In genomic region chr19:18641001-18641400, GRCm38 (mm10) we compare ENCODE assay signal across 26 mouse cellular contexts. TPM values are rescaled to one million over a fixed set of nuclear protein-coding genes. Genes with fewer than 3 reads are reported as not detected.
A peak's percentile ranks its signal among the peaks of the same experiment; 100 is the strongest.
DNase-seq lines count a peak whose midpoint lies in the region; ATAC-seq and TF ChIP-seq lines count a peak whose summit lies in the region.
"Had no signal": no experiment of that assay in that cellular context is flagged by ENCODE, and none has a peak within 500 bp of the region (broad histone marks: within the 10 kb centered on the region; RNA-seq: fewer than 3 reads in every experiment).

No protein-coding gene starts in this region.

- H3K4me3 ChIP-seq in embryonic facial prominence, embryonic 13.5 days: no peak overlapping the region
- no peak overlapping the region for H3K4me3 ChIP-seq in embryonic facial prominence, embryonic 10.5 days
- H3K4me3 ChIP-seq in heart, postnatal 0 days (ENCODE audit: low read depth, low read length): no peak overlapping the region
- H3K4me3 ChIP-seq in limb, embryonic 13.5 days: no peak overlapping the region
- no peak overlapping the region for H3K4me3 ChIP-seq in limb, embryonic 10.5 days
- H3K4me3 ChIP-seq: forebrain, embryonic 10.5 days; forebrain, embryonic 13.5 days; heart, embryonic 12.5 days; heart, embryonic 15.5 days; hindbrain, embryonic 10.5 days; hindbrain, embryonic 13.5 days; intestine, embryonic 15.5 days had no signal

- peaks cover 12% of the 10 kb centered on the region for H3K36me3 ChIP-seq in embryonic facial prominence, embryonic 13.5 days
- H3K36me3 ChIP-seq in embryonic facial prominence, embryonic 10.5 days (replicated peaks): no peaks in the 10 kb centered on the region; the same call in 1 of the 2 replicates
- no peaks in the 10 kb centered on the region for H3K36me3 ChIP-seq in heart, postnatal 0 days (replicated peaks; ENCODE audit: control insufficient read depth, insufficient read depth, low read length)
- peaks cover 8% of the 10 kb centered on the region; the same call in 1 of the 2 replicates for H3K36me3 ChIP-seq in limb, embryonic 13.5 days
- no peaks in the 10 kb centered on the region for H3K36me3 ChIP-seq in limb, embryonic 10.5 days
- H3K36me3 ChIP-seq: forebrain, embryonic 10.5 days; hindbrain, embryonic 10.5 days; hindbrain, embryonic 13.5 days; intestine, embryonic 15.5 days had no signal

- H3K9me3 ChIP-seq in embryonic facial prominence, embryonic 13.5 days: no peaks in the 10 kb centered on the region
- H3K9me3 ChIP-seq in embryonic facial prominence, embryonic 10.5 days: no peaks in the 10 kb centered on the region
- no peaks in the 10 kb centered on the region for H3K9me3 ChIP-seq in heart, postnatal 0 days (replicated peaks; ENCODE audit: control insufficient read depth, low read length)
- no peaks in the 10 kb centered on the region for H3K9me3 ChIP-seq in limb, embryonic 13.5 days
- no peaks in the 10 kb centered on the region for H3K9me3 ChIP-seq in limb, embryonic 10.5 days (replicated peaks)
- H3K9me3 ChIP-seq: forebrain, embryonic 10.5 days; forebrain, embryonic 13.5 days; heart, embryonic 12.5 days; heart, embryonic 15.5 days; hindbrain, embryonic 10.5 days; hindbrain, embryonic 13.5 days; intestine, embryonic 15.5 days had no signal

- no peaks in the 10 kb centered on the region for H3K27me3 ChIP-seq in embryonic facial prominence, embryonic 13.5 days
- no peaks in the 10 kb centered on the region for H3K27me3 ChIP-seq in embryonic facial prominence, embryonic 10.5 days (replicated peaks; ENCODE audit: low read depth, poor library complexity, severe bottlenecking)
- H3K27me3 ChIP-seq in heart, postnatal 0 days (ENCODE audit: control insufficient read depth, insufficient read depth, low read length): no peaks in the 10 kb centered on the region
- no peaks in the 10 kb centered on the region for H3K27me3 ChIP-seq in limb, embryonic 13.5 days
- H3K27me3 ChIP-seq in limb, embryonic 10.5 days (ENCODE audit: low read depth, poor library complexity, severe bottlenecking): no peaks in the 10 kb centered on the region
- H3K27me3 ChIP-seq: forebrain, embryonic 13.5 days; heart, embryonic 12.5 days; heart, embryonic 15.5 days; hindbrain, embryonic 13.5 days; intestine, embryonic 15.5 days had no signal

- no peak for DNase-seq in embryonic facial prominence, embryonic 10.5 days (ENCODE audit: low spot score)
- DNase-seq in heart, postnatal 0 days (ENCODE audit: low spot score): no peak
- no peak for DNase-seq in heart, adult 8-10 months (ENCODE audit: low spot score)
- no peak for DNase-seq in limb, embryonic 10.5 days (ENCODE audit: low spot score)
- DNase-seq in gastrocnemius, postnatal 10 days: no peak
- DNase-seq: adrenal gland, adult 8-10 months; adrenal gland, postnatal 25 days; cerebellum, adult 11-12 months; cerebellum, adult 8-10 months; cerebellum, postnatal 10 days; cerebellum, postnatal 36 days; embryo, embryonic 11 days; gastrocnemius, postnatal 14 days; heart, postnatal 36 days had no signal

- no peak for TF ChIP-seq EP300 in heart, postnatal 0 days (IDR thresholded peaks at IDR 0.05; ENCODE audit: low read depth)

- no peak for ATAC-seq in embryonic facial prominence, embryonic 13.5 days (ENCODE audit: insufficient number of reproducible peaks, insufficient read depth, low FRiP score, low TSS enrichment, low read depth)
- ATAC-seq in heart, postnatal 0 days (ENCODE audit: insufficient read depth, low read depth): peak; percentile 14; the same call in 1 of the 2 replicates
- peak; percentile 44 for ATAC-seq in limb, embryonic 13.5 days (ENCODE audit: low FRiP score, low read depth)
- ATAC-seq: activated CD4-positive, CD25-positive, alpha-beta regulatory T cell, adult 4 months; forebrain, embryonic 13.5 days; forebrain, embryonic 16.5 days; hindbrain, embryonic 16.5 days; intestine, embryonic 15.5 days had no signal

- no peak overlapping the region for H3K4me2 ChIP-seq in embryonic facial prominence, embryonic 13.5 days
- no peak overlapping the region for H3K4me2 ChIP-seq in heart, postnatal 0 days (ENCODE audit: low read depth, low read length)
- H3K4me2 ChIP-seq in limb, embryonic 13.5 days (replicated peaks): no peak overlapping the region
- H3K4me2 ChIP-seq: forebrain, embryonic 13.5 days; heart, embryonic 12.5 days; heart, embryonic 15.5 days; hindbrain, embryonic 13.5 days; intestine, embryonic 15.5 days had no signal

- H3K9ac ChIP-seq in embryonic facial prominence, embryonic 13.5 days: no peak overlapping the region
- no peak overlapping the region for H3K9ac ChIP-seq in heart, postnatal 0 days (replicated peaks; ENCODE audit: low read depth, low read length)
- H3K9ac ChIP-seq in limb, embryonic 13.5 days: no peak overlapping the region
- H3K9ac ChIP-seq: forebrain, embryonic 13.5 days; heart, embryonic 12.5 days; heart, embryonic 15.5 days; hindbrain, embryonic 13.5 days; intestine, embryonic 15.5 days had no signal

- WGBS in embryonic facial prominence, embryonic 13.5 days: 38% methylated on average over 4 of the region's 4 CpGs
- 59% methylated on average over 4 of the region's 4 CpGs for WGBS in embryonic facial prominence, embryonic 10.5 days
- 56% methylated on average over 4 of the region's 4 CpGs for WGBS in heart, postnatal 0 days
- 38% methylated on average over 4 of the region's 4 CpGs for WGBS in limb, embryonic 13.5 days
- 67% methylated on average over 4 of the region's 4 CpGs for WGBS in limb, embryonic 10.5 days

- TF ChIP-seq CTCF in heart, postnatal 0 days (IDR thresholded peaks at IDR 0.05; ENCODE audit: low read depth): no peak

- H3K27ac ChIP-seq in embryonic facial prominence, embryonic 13.5 days: 0 out of 2 replicates have a peak overlapping the region, but pooled peaks have one; percentile 11
- H3K27ac ChIP-seq in embryonic facial prominence, embryonic 10.5 days (replicated peaks): no peak overlapping the region
- peak overlapping the region; percentile 23 for H3K27ac ChIP-seq in heart, postnatal 0 days (ENCODE audit: low read depth)
- H3K27ac ChIP-seq in limb, embryonic 13.5 days: no peak overlapping the region
- no peak overlapping the region for H3K27ac ChIP-seq in limb, embryonic 10.5 days
- H3K27ac ChIP-seq: forebrain, embryonic 10.5 days; forebrain, embryonic 13.5 days; heart, embryonic 15.5 days; hindbrain, embryonic 10.5 days; hindbrain, embryonic 13.5 days; intestine, embryonic 15.5 days had no signal

- H3K4me1 ChIP-seq in embryonic facial prominence, embryonic 13.5 days: peaks cover 8% of the 10 kb centered on the region; the same call in 1 of the 2 replicates
- H3K4me1 ChIP-seq in embryonic facial prominence, embryonic 10.5 days: peaks cover 7% of the 10 kb centered on the region
- no peaks in the 10 kb centered on the region for H3K4me1 ChIP-seq in heart, postnatal 0 days (ENCODE audit: control insufficient read depth, insufficient read depth)
- H3K4me1 ChIP-seq in limb, embryonic 13.5 days: peaks cover 3% of the 10 kb centered on the region
- no peaks in the 10 kb centered on the region for H3K4me1 ChIP-seq in limb, embryonic 10.5 days
- H3K4me1 ChIP-seq: forebrain, embryonic 13.5 days; heart, embryonic 15.5 days; hindbrain, embryonic 13.5 days; intestine, embryonic 15.5 days had no signal

RNA-seq across cellular contexts. Expression of gene Nmrk1, which starts 9.3 kb away (rescaled TPM):
- 19.4 and 25.0 TPM in 2 replicates for polyA plus RNA-seq in embryonic facial prominence, embryonic 13.5 days (2015; fragmentation: Nextera tagmentation; extraction: Ambion mirVana)
- 8.1 and 8.7 TPM in 2 replicates for polyA plus RNA-seq in embryonic facial prominence, embryonic 10.5 days (2016; fragmentation: Nextera tagmentation; extraction: Ambion mirVana)
- total RNA-seq in heart, postnatal 0 days (2014; rRNA removed; ENCODE audit: low replicate concordance): 1.6 and 13.8 TPM in 2 replicates
- 6.7 TPM in 2 replicates for polyA plus RNA-seq in heart, postnatal 0 days (2015; fragmentation: Nextera tagmentation; extraction: Ambion mirVana)
- 1 to 10 TPM; 2.7 to 4.6 (median 3.7) TPM for total RNA-seq in heart, adult 8-10 months (2022)
- polyA plus RNA-seq in limb, embryonic 13.5 days (2015; fragmentation: Nextera tagmentation; extraction: Ambion mirVana): 17.7 and 24.6 TPM in 2 replicates
- 6.5 and 9.0 TPM in 2 replicates for polyA plus RNA-seq in limb, embryonic 10.5 days (2016; fragmentation: Nextera tagmentation; extraction: Ambion mirVana)
- 1 to 10 TPM; 3.1 to 4.0 TPM for total RNA-seq in gastrocnemius, postnatal 10 days (2021)

RNA-seq across cellular contexts. Expression of gene Ostf1, which starts 9.4 kb away (rescaled TPM):
- polyA plus RNA-seq in embryonic facial prominence, embryonic 13.5 days (2015; fragmentation: Nextera tagmentation; extraction: Ambion mirVana): 65.1 and 68.4 TPM in 2 replicates
- 35.0 and 37.0 TPM in 2 replicates for polyA plus RNA-seq in embryonic facial prominence, embryonic 10.5 days (2016; fragmentation: Nextera tagmentation; extraction: Ambion mirVana)
- 81.7 and 82.7 TPM in 2 replicates for total RNA-seq in heart, postnatal 0 days (2014; rRNA removed; ENCODE audit: low replicate concordance)
- polyA plus RNA-seq in heart, postnatal 0 days (2015; fragmentation: Nextera tagmentation; extraction: Ambion mirVana): 89.2 and 89.3 TPM in 2 replicates
- 10 to 100 TPM; 30.6 to 37.0 (median 33.3) TPM for total RNA-seq in heart, adult 8-10 months (2022)
- polyA plus RNA-seq in limb, embryonic 13.5 days (2015; fragmentation: Nextera tagmentation; extraction: Ambion mirVana): 60.8 and 65.3 TPM in 2 replicates
- polyA plus RNA-seq in limb, embryonic 10.5 days (2016; fragmentation: Nextera tagmentation; extraction: Ambion mirVana): 31.9 and 32.0 TPM in 2 replicates
- 10 to 100 TPM; 31.7 to 37.6 TPM for total RNA-seq in gastrocnemius, postnatal 10 days (2021)

RNA-seq across cellular contexts. Expression of gene Carnmt1, which starts 29.6 kb away (rescaled TPM):
- polyA plus RNA-seq in embryonic facial prominence, embryonic 13.5 days (2015; fragmentation: Nextera tagmentation; extraction: Ambion mirVana): 27.4 and 37.3 TPM in 2 replicates
- polyA plus RNA-seq in embryonic facial prominence, embryonic 10.5 days (2016; fragmentation: Nextera tagmentation; extraction: Ambion mirVana): 27.8 and 29.9 TPM in 2 replicates
- total RNA-seq in heart, postnatal 0 days (2014; rRNA removed; ENCODE audit: low replicate concordance): 15.3 and 24.6 TPM in 2 replicates
- 28.6 and 30.9 TPM in 2 replicates for polyA plus RNA-seq in heart, postnatal 0 days (2015; fragmentation: Nextera tagmentation; extraction: Ambion mirVana)
- total RNA-seq in heart, adult 8-10 months (2022): 10 to 100 TPM; 32.4 to 40.6 (median 35.7) TPM
- 28.5 and 30.0 TPM in 2 replicates for polyA plus RNA-seq in limb, embryonic 13.5 days (2015; fragmentation: Nextera tagmentation; extraction: Ambion mirVana)
- 30.4 and 33.3 TPM in 2 replicates for polyA plus RNA-seq in limb, embryonic 10.5 days (2016; fragmentation: Nextera tagmentation; extraction: Ambion mirVana)
- 10 to 100 TPM; 55.6 to 58.0 TPM for total RNA-seq in gastrocnemius, postnatal 10 days (2021)

Comparison
In these comparisons a context has a peak if more than half of its experiments do, and no peak if none do; other contexts are left out.
1. H3K27ac ChIP-seq: peak in embryonic facial prominence, embryonic 13.5 days (single experiment) and heart, postnatal 0 days (single experiment); none in embryonic facial prominence, embryonic 10.5 days (single experiment), limb, embryonic 13.5 days (single experiment) and limb, embryonic 10.5 days (single experiment).